Mouse (Mus musculus) c-Kit-positive CD71-positive TER-119-positive erythroid progenitor cells, embryonic 14.5 days (primary cell): Measurements from ENCODE around the gene Gfral.

Experiments used
- DNase-seq: peaks from one replicate; pipeline ENCODE4 v3.0.0-alpha.2; 2013; ENCODE audit warnings: low spot score

Gene Gfral

GRCm38 (mm10) chr9:76122888-76123287 is 90.6 kb downstream of the Gfral start:
- peak; percentile 50 for DNase-seq
